Mouse (Mus musculus) kidney, embryonic 15.5 days (tissue): Measurements from ENCODE around the gene Actr1a. TPM values are rescaled to one million over a fixed set of nuclear protein-coding genes. Genes with fewer than 3 reads are reported as not detected.

ENCODE experiments used
- ATAC-seq: fragments of 200-750 bp; cut with Nextera tagmentation; replicated peaks from 2 replicates; pipeline ENCODE4 v1.8.0; 2017; ENCODE audit warnings: moderate TSS enrichment; ENCODE audit not compliant: low FRiP score
- H3K27ac ChIP-seq: fragments of 300-500 bp; sonication (generic); 2 replicates; pipeline ENCODE4 v1.5.1; 2015; ENCODE audit warnings: mild to moderate bottlenecking, inconsistent platforms
- H3K27me3 ChIP-seq: fragments of 300-500 bp; sonication (generic); 2 replicates; pipeline ENCODE4 v1.6.1; 2015; ENCODE audit warnings: inconsistent platforms
- H3K36me3 ChIP-seq: fragments of 300-500 bp; sonication (generic); 2 replicates; pipeline ENCODE4 v1.6.1; 2015; ENCODE audit warnings: inconsistent platforms
- H3K4me1 ChIP-seq: fragments of 300-500 bp; sonication (generic); 2 replicates; pipeline ENCODE4 v1.6.1; 2015; ENCODE audit warnings: inconsistent platforms
- H3K4me2 ChIP-seq: fragments of 300-500 bp; sonication (generic); 2 replicates; pipeline ENCODE4 v1.6.1; 2015; ENCODE audit warnings: moderate library complexity, mild to moderate bottlenecking, inconsistent platforms
- H3K4me3 ChIP-seq: fragments of 300-500 bp; sonication (generic); replicated peaks from 2 replicates; pipeline ENCODE4 v1.5.1; 2015; ENCODE audit warnings: mild to moderate bottlenecking, inconsistent platforms
- H3K9ac ChIP-seq: fragments of 300-500 bp; sonication (generic); 2 replicates; pipeline ENCODE4 v1.6.1; 2015; ENCODE audit warnings: mild to moderate bottlenecking, inconsistent platforms
- H3K9me3 ChIP-seq: fragments of 300-500 bp; sonication (generic); replicated peaks from 2 replicates; pipeline ENCODE4 v1.6.1; 2016; ENCODE audit warnings: inconsistent platforms
- WGBS: fragments of 180-500 bp; shearing (Covaris S2); methylation state at CpG from one replicate; pipeline ENCODE4 v1.1.7; 2015; ENCODE audit warnings: mixed read lengths; 5-methylcytosine and 5-hydroxymethylcytosine counted together
- polyA plus RNA-seq: library from polyadenylated mRNA; unstranded; fragments of >200 nt; fragmentation: Nextera tagmentation; extraction: Ambion mirVana; gene quantifications from 2 replicates; pipeline ENCODE4 v1.2.1, GENCODE M21; 2015

Actr1a gene
- polyA plus RNA-seq, result 122 and 136 TPM in 2 replicates

DNA sequence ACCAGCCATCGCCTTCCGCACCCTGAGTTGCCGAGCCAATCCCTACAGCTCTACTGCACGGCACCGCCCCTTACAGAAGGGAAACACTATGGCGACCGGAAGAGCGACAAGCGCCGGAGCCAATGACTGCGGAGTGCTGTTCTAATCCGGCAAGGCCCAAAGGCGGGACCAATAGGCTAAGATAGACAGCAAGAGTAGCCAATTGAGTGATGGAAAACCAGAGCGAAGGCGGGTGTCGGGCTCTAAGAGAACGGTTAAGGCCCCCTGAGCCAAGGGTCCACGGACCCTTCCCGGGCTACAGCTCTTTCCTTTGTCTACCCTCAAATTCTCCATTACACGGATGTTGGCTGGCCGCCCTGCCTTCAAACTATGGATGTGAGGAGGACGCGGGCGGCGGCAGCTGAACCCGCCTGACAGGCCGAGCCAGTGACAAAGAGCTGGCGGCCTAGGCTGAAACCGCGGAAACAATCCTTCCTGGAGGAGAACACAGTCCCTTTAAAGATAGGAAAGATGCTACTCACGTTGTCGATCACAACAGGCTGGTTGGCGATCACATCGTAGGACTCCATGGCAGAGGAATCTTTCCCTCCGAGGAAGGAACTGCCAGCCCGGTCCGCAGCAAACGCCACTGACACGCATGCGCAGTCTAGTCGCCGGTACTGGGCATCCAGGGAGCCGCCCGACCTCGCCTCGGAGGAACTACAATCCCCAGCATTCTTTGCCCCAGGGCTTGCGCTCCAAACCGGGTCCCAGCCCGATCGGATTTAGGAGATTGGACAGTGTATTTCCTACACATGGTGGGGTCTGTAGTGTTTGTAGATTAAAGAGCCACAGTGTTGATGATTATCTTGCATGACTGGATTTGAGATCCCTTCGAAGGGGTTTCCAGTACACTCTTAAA lies at the start of gene Actr1a:
Gene Actr1a, minus strand, starts transcription at position 640 of the 901 bp plus-strand sequence.
- 0 out of 2 replicates have a peak, but pooled peaks cover 1% of the 10 kb centered on the region for H3K36me3 ChIP-seq
- peak within 1 kb of the TSS; percentile 70 for H3K27ac ChIP-seq
- H3K9ac ChIP-seq, result peak within 1 kb of the TSS; percentile 58
- peak; percentile 96 for ATAC-seq
- peak within 1 kb of the TSS; percentile 80 for H3K4me3 ChIP-seq
- peak within 1 kb of the TSS; percentile 84 for H3K4me2 ChIP-seq
- peaks cover 56% of the 10 kb centered on the region for H3K4me1 ChIP-seq
- no peaks in the 10 kb centered on the region for H3K9me3 ChIP-seq
- under 1% methylated on average over 51 of the region's 51 CpGs for WGBS
- H3K27me3 ChIP-seq, result no peaks in the 10 kb centered on the region

DNA sequence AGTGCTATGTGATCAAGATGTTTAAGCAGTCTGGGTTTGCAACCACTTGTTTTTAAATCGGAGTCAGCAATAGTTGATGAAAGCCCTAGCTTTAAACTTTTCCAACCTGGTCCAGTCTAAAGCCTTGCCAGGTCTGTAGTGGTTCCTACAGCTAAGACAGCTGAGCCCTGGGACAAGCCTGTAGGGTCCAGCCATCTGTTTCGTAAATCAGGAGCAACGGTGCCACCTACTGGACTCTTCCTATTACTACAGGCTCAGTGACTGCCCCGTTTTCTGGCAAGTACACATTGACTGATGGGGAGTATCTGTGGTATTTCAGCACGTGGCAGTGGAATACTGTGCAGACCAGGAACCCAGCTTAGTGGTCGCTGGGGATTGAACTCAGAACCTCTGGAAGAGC lies 48.7 kb upstream of the Actr1a start:
- peaks cover 65% of the 10 kb centered on the region for H3K4me1 ChIP-seq
- H3K27me3 ChIP-seq, result no peaks in the 10 kb centered on the region
- H3K4me2 ChIP-seq, result no peak overlapping the region
- WGBS, result 10% methylated on average over 6 of the region's 6 CpGs
- H3K27ac ChIP-seq, result peak overlapping the region; percentile 67; the same call in 1 of the 2 replicates
- no peaks in the 10 kb centered on the region for H3K36me3 ChIP-seq
- peak; percentile 54; the same call in 1 of the 2 replicates for ATAC-seq
- H3K9ac ChIP-seq, result no peak overlapping the region
- no peak overlapping the region for H3K4me3 ChIP-seq
- no peaks in the 10 kb centered on the region for H3K9me3 ChIP-seq

DNA sequence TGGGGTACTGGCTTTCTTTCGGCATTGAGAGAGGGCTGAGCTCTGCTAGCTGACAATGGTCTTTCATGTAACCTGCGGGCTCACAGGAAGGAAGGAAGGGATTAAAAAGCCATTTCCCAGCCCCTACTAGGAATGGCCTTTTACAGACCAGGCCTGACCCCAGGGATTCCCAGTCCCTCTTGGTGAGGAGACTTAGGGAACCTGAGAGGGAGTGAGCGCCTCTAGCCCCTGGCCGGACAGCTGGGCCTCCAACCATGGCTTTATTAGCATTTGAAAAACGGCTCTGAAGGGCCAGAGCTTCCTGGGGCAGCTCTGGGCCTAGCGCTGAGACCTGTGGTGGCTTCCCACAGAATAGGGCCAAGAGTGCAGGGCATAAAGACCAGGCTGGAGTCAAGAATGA lies 48.0 kb upstream of the Actr1a start:
- H3K9ac ChIP-seq, result no peak overlapping the region
- H3K27ac ChIP-seq, result peak overlapping the region; percentile 67
- 24% methylated on average over 6 of the region's 6 CpGs for WGBS
- H3K9me3 ChIP-seq, result no peaks in the 10 kb centered on the region
- no peak overlapping the region for H3K4me2 ChIP-seq
- peaks cover 58% of the 10 kb centered on the region for H3K4me1 ChIP-seq
- no peaks in the 10 kb centered on the region for H3K27me3 ChIP-seq
- ATAC-seq, result no peak
- H3K36me3 ChIP-seq, result no peaks in the 10 kb centered on the region
- H3K4me3 ChIP-seq, result no peak overlapping the region

DNA sequence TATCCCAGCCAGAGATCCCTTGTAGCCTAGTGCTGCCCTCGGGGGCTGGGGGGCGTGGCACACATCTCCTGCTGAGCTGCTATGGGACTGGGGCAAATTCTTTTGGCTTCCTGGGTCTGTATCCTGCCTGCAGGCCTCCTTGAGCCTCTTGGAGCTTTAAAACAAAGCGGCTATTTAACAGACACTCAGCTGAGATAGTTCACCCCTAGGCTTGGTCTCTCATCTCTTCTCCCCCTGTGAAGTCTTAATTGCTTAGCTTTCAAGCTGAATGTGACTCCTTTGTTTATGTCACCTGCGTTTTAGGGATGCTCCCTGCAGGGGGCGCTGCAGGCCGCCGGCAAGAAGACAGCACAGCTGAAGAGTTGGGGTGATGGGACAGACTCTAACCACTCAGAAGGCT lies 39.9 kb upstream of the Actr1a start:
- H3K9me3 ChIP-seq, result no peaks in the 10 kb centered on the region
- H3K27ac ChIP-seq, result no peak overlapping the region
- H3K9ac ChIP-seq, result no peak overlapping the region
- H3K4me3 ChIP-seq, result no peak overlapping the region
- H3K36me3 ChIP-seq, result no peaks in the 10 kb centered on the region
- H3K4me2 ChIP-seq, result no peak overlapping the region
- H3K4me1 ChIP-seq, result peaks cover 26% of the 10 kb centered on the region
- 13% methylated on average over 7 of the region's 7 CpGs for WGBS
- no peak for ATAC-seq
- H3K27me3 ChIP-seq, result no peaks in the 10 kb centered on the region

DNA sequence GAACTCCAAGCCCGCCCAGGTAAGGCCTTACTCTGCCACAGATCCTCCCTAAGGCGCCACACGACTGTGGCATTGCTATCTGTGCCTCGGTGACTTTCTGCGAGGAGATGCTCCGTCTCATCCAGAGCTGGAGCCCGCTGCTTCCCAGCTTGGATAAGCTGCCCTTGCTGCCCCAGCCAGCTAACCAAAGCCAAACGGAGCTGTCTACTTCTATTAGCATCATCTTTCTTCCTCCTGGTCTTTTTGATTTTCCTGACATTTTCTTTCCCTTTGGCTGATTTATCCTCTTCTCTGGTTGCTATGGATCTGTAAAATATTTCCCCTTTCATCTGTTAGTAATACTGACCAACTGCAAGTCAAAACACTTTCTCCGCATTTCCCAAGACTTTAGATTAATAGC lies 39.0 kb upstream of the Actr1a start:
- Histone ChIP-seq H3K36me3 (no peaks in the 10 kb centered on the region), H3K4me1 (peaks cover 19% of the 10 kb centered on the region), H3K9ac (no peak overlapping the region), H3K27me3 (no peaks in the 10 kb centered on the region), H3K27ac (no peak overlapping the region), H3K4me3 (no peak overlapping the region), H3K4me2 (no peak overlapping the region), H3K9me3 (no peaks in the 10 kb centered on the region)
- 77% methylated on average over 9 of the region's 9 CpGs for WGBS
- ATAC-seq, result no peak

DNA sequence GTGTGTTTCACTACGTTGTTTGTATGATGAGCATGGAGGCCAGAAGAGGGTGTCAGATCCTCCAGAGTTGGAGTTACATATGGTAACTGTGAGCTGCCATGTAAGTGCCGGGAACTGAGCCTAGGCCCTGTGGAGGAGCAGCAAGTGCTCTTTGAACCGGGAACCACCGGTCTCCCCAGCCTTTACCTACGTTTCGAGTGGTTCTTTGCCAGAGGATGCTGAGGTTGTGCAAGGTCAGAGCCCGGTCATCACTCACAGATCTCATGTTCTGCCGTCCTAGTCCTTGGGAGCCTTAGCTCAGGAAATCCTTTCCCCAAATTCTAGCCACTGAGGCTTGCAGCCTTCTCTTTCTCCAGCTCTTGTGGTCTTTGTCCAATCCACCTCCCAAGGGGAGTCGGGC lies 38.6 kb upstream of the Actr1a start:
- peaks cover 17% of the 10 kb centered on the region for H3K4me1 ChIP-seq
- no peak overlapping the region for H3K27ac ChIP-seq
- H3K27me3 ChIP-seq, result no peaks in the 10 kb centered on the region
- H3K4me2 ChIP-seq, result no peak overlapping the region
- WGBS, result 62% methylated on average over 9 of the region's 9 CpGs
- no peaks in the 10 kb centered on the region for H3K36me3 ChIP-seq
- no peak for ATAC-seq
- H3K4me3 ChIP-seq, result no peak overlapping the region
- H3K9ac ChIP-seq, result no peak overlapping the region
- peaks cover under 1% of the 10 kb centered on the region; the same call in 1 of the 2 replicates for H3K9me3 ChIP-seq

DNA sequence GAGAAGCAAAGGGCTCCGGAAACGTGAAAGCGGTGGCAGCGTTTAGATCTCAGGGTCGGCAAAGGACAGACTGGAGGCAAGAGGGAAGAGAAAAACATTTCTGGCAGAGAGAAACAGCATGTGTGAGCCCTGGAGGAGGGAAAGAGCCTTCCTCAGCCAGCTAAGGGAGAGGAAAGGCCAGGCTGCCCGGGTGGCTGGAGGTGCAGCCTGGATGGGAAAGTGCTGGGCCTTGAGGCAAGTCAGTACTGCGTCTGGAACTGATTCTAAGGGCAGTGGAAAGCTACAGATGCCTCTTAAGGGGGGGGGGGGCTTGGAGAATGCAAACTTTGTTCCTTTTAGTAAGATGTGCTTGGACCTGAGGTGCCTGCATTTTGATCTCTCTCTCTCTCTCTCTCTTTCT lies 38.2 kb upstream of the Actr1a start:
- WGBS, result 64% methylated on average over 7 of the region's 7 CpGs
- ATAC-seq, result no peak

DNA sequence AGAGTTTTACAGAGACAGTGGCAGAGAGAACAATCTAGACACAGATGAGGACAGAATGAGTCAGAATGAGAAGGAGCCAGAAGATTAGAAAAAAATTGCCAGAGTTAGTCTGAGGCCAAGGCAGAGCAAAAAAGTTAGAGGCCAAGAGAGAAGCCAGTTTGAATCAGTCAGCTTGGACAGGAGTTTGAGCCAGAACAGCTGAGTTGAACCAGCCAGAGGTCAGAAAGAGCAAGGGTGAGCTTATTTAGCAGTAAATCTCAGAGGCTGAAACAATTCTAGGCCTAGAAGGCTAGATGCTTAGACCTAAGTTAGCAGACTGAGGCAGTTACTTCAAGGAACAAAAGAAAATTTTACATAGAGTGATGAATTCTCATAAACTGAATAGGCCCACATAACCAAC lies 33.7 kb upstream of the Actr1a start:
- peaks cover 6% of the 10 kb centered on the region; the same call in 1 of the 2 replicates for H3K4me1 ChIP-seq
- no peak overlapping the region for H3K4me2 ChIP-seq
- ATAC-seq, result no peak
- H3K36me3 ChIP-seq, result peaks cover 41% of the 10 kb centered on the region
- no peaks in the 10 kb centered on the region for H3K27me3 ChIP-seq
- no peak overlapping the region for H3K27ac ChIP-seq
- peaks cover 5% of the 10 kb centered on the region; the same call in 1 of the 2 replicates for H3K9me3 ChIP-seq
- H3K9ac ChIP-seq, result no peak overlapping the region
- no peak overlapping the region for H3K4me3 ChIP-seq

More for the DNA sequence above, 38.2 kb upstream of the Actr1a start:
- H3K27me3 ChIP-seq, result no peaks in the 10 kb centered on the region
- H3K4me2 ChIP-seq, result no peak overlapping the region
- H3K9ac ChIP-seq, result no peak overlapping the region
- peaks cover 4% of the 10 kb centered on the region for H3K36me3 ChIP-seq
- peaks cover 5% of the 10 kb centered on the region; the same call in 1 of the 2 replicates for H3K9me3 ChIP-seq
- no peak overlapping the region for H3K4me3 ChIP-seq
- H3K27ac ChIP-seq, result no peak overlapping the region
- H3K4me1 ChIP-seq, result peaks cover 17% of the 10 kb centered on the region

DNA sequence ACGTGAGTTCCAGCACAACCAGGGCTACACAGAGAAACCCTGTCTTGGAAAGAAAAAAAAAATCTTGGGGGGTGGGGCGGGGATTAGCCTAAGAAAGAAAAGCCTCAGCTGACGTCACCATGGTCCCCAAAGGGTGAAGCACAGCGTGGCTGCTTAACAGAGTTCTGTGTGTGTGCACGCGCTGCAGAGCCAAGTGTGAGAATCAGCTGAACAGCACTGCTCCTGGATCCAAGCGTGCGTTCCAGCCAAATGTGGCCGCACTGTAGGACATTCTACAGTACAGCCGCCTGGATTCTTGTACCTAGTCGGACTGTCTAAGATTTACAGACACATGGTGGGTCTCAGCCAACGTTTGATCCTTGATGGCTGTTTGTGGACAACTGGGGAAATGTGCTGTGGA lies 30.9 kb upstream of the Actr1a start:
- Histone ChIP-seq H3K36me3 (peaks cover 41% of the 10 kb centered on the region), H3K27me3 (no peaks in the 10 kb centered on the region), H3K4me3 (no peak overlapping the region), H3K9ac (no peak overlapping the region), H3K4me1 (peaks cover 20% of the 10 kb centered on the region), H3K9me3 (peaks cover 5% of the 10 kb centered on the region; the same call in 1 of the 2 replicates), H3K4me2 (no peak overlapping the region), H3K27ac (no peak overlapping the region)
- no peak for ATAC-seq
- WGBS, result 89% methylated on average over 12 of the region's 12 CpGs

DNA sequence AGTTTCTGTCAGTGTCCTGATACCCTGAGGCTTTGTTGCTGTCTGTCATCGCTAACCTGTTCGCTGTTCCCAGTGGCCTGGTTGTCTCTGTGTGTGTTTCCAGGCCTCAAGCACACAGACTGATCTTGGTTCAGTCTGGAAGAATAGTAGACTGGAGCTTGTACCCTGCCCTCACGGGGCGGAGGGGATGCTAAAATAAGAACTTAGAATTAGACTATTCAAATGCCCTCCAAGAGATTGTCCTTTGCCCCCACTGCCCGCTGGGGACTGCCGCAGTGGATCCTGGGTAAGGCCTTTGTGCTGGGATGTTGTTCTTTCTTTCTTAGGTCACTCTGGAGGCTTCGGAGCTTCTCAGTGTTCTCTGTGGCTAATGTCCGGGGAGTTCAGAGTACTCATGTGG lies 29.7 kb upstream of the Actr1a start:
- peaks cover 5% of the 10 kb centered on the region; the same call in 1 of the 2 replicates for H3K9me3 ChIP-seq
- WGBS, result 90% methylated on average over 8 of the region's 8 CpGs
- H3K4me2 ChIP-seq, result no peak overlapping the region
- H3K27me3 ChIP-seq, result no peaks in the 10 kb centered on the region
- peaks cover 41% of the 10 kb centered on the region for H3K36me3 ChIP-seq
- no peak; the same call in 1 of the 2 replicates for ATAC-seq
- H3K4me3 ChIP-seq, result no peak overlapping the region
- H3K9ac ChIP-seq, result no peak overlapping the region
- 0 out of 2 replicates have a peak overlapping the region, but pooled peaks have one; percentile 30 for H3K27ac ChIP-seq
- H3K4me1 ChIP-seq, result peaks cover 29% of the 10 kb centered on the region

DNA sequence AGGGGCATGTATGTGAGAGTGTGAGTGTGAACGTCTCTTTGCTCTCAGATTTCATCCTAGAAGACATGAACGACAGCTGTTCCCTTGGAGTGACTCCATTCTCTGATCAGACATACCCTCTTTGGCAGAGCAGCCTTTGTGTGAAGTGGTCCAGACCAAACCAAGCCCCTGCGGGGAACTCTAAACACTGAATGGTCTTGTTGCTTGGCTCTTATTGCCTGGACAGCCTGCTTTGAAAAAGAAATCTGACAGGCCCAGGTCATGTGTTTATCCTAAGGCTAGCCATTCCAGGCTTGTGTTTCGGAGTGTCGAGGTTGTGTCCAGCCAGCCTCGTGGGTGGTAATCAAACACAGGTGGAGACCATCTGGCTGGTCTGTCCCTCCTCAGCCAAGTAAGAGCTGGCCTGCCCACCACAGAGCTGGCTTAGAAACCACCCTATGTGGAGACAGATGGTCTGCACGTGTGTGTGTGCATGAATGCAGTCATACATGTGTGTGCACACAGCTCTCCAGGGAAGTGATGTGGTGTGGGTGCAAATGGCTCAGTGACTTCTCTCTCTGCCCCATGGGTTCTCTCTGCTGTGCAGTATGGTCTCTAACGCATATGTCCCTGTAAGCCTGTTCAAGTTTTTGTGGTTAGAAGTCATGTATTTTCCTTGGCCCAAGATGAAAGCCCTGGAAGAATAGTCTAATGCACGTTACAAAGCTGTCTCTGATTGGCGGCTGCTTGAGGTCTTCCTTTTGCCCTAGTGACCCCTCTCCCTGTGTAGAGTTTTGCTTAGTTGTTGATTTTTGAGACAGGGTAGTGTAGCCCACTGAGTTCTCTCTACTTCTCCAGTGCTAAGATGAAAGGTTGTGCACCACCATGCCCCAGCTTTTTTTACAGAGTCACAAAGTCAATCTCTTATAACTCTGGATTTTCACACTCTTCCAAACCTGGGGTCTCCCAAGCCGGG lies 27.1 kb upstream of the Actr1a start:
- WGBS, result 40% methylated on average over 11 of the region's 11 CpGs
- Histone ChIP-seq H3K36me3 (peaks cover 27% of the 10 kb centered on the region), H3K4me1 (peaks cover 44% of the 10 kb centered on the region), H3K27me3 (no peaks in the 10 kb centered on the region), H3K4me3 (no peak overlapping the region), H3K9ac (no peak overlapping the region), H3K27ac (peak overlapping the region; percentile 73), H3K9me3 (no peaks in the 10 kb centered on the region), H3K4me2 (no peak overlapping the region)
- 0 out of 2 replicates have a peak, but pooled peaks have one; percentile 28 for ATAC-seq
